ENCODE assay signal across 9 mouse cellular contexts in the genomic region with DNA sequence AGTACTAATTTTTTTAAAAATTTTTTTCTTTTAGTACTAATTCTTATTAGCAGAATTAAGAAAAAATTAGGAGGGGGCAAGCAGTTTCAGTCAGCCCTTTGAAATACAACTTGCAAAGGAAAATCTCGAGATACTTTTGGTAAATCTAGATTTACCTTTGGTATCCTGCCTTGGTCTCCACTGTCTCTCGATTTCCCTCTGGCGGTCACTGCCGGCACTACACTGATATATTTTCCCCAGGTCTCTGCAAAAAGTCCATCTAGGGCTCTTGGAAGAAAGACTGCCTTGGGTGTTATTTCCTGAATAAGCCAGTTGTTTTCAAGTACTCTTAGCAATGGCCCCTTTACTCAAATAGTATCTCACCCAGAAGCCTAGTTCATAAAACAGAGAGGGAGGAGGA.
DNase-seq lines count a peak whose midpoint lies in the region; ATAC-seq and TF ChIP-seq lines count a peak whose summit lies in the region.
"Had no signal": no experiment of that assay in that cellular context is flagged by ENCODE, and none has a peak within 500 bp of the region (broad histone marks: within the 10 kb centered on the region; RNA-seq: fewer than 3 reads in every experiment).

No protein-coding gene starts in this region.

- WGBS in forebrain, embryonic 13.5 days, result 7% methylated on average over 4 of the region's 4 CpGs
- 8% methylated on average over 4 of the region's 4 CpGs for WGBS in limb, embryonic 10.5 days

- no peak for TF ChIP-seq POLR2A in brain, embryonic 14.5 days (IDR thresholded peaks at IDR 0.05; ENCODE audit: borderline replicate concordance, extremely low read depth, insufficient read depth, insufficient read length, poor library complexity, severe bottlenecking)
- TF ChIP-seq POLR2A in testis, adult 2 months (IDR thresholded peaks at IDR 0.05; ENCODE audit: control insufficient read depth, low read depth, low read length), result no peak

- peak; percentile 82; the same call in 1 of the 2 replicates for TF ChIP-seq CTCF in brain, embryonic 14.5 days (IDR thresholded peaks at IDR 0.05; ENCODE audit: borderline replicate concordance, extremely low read depth, insufficient read depth, insufficient read length)
- peak; percentile 43; the same call in 1 of the 2 replicates for TF ChIP-seq CTCF in testis, adult 2 months (IDR thresholded peaks at IDR 0.05; ENCODE audit: control insufficient read depth, insufficient read depth, insufficient replicate concordance, low read depth, low read length)

- H3K36me3 ChIP-seq in forebrain, embryonic 13.5 days (ENCODE audit: poor library complexity, severe bottlenecking), result no peaks in the 10 kb centered on the region
- no peaks in the 10 kb centered on the region for H3K36me3 ChIP-seq in limb, embryonic 10.5 days
- no peaks in the 10 kb centered on the region for H3K36me3 ChIP-seq in testis, adult 2 months (ENCODE audit: control insufficient read depth, insufficient read depth, low read length)

- no peak overlapping the region for H3K4me2 ChIP-seq in forebrain, embryonic 13.5 days

- H3K27ac ChIP-seq in forebrain, embryonic 13.5 days, result no peak overlapping the region
- no peak overlapping the region for H3K27ac ChIP-seq in limb, embryonic 10.5 days
- H3K27ac ChIP-seq in testis, adult 2 months (ENCODE audit: control insufficient read depth, insufficient read depth, low read depth, low read length), result no peak overlapping the region

- H3K4me1 ChIP-seq in forebrain, embryonic 13.5 days, result no peaks in the 10 kb centered on the region
- H3K4me1 ChIP-seq in limb, embryonic 10.5 days, result no peaks in the 10 kb centered on the region
- no peaks in the 10 kb centered on the region for H3K4me1 ChIP-seq in testis, adult 2 months (ENCODE audit: control insufficient read depth, insufficient read depth, low read length)

- DNase-seq in heart, adult 9 months (ENCODE audit: low spot score in 2 of 2), result peak; percentile 13 to 50
- no peak for DNase-seq in heart, adult 11 months
- DNase-seq in brain, embryonic 14.5 days (ENCODE audit: low read depth), result peak; percentile 78
- DNase-seq in hindlimb bud, embryonic 11.5 days (ENCODE audit: extremely low spot score, low read depth, low spot score), result peak; percentile 39
- peak; percentile 78 for DNase-seq in limb, embryonic 10.5 days (ENCODE audit: low spot score)

- no peak overlapping the region for H3K9ac ChIP-seq in forebrain, embryonic 13.5 days

- no peaks in the 10 kb centered on the region for H3K9me3 ChIP-seq in forebrain, embryonic 13.5 days (replicated peaks)
- no peaks in the 10 kb centered on the region for H3K9me3 ChIP-seq in limb, embryonic 10.5 days (replicated peaks)

- no peak overlapping the region for H3K4me3 ChIP-seq in forebrain, embryonic 13.5 days
- H3K4me3 ChIP-seq in limb, embryonic 10.5 days, result no peak overlapping the region
- H3K4me3 ChIP-seq in testis, adult 2 months (ENCODE audit: control insufficient read depth, low read depth, low read length), result no peak overlapping the region
- H3K4me3 ChIP-seq: myocyte had no signal

- no peaks in the 10 kb centered on the region for H3K27me3 ChIP-seq in forebrain, embryonic 13.5 days
- H3K27me3 ChIP-seq in limb, embryonic 10.5 days (ENCODE audit: low read depth, poor library complexity, severe bottlenecking), result no peaks in the 10 kb centered on the region
- H3K27me3 ChIP-seq in testis, adult 2 months (ENCODE audit: control insufficient read depth, insufficient read depth, low read length), result no peaks in the 10 kb centered on the region

- ATAC-seq in forebrain, embryonic 13.5 days, result peak; percentile 69
- peak; percentile 60 for ATAC-seq in monocyte, adult 5-6 weeks (replicated peaks; ENCODE audit: insufficient number of reproducible peaks, low FRiP score, low TSS enrichment, poor library complexity, severe bottlenecking)
